Mouse (Mus musculus): ENCODE results near the gene Anks1b. TPM values are rescaled to one million over a fixed set of nuclear protein-coding genes. Genes with fewer than 3 reads are reported as not detected.

The Anks1b gene
- polyA plus RNA-seq, 2 experiments from 2014 or later, result 0.19 TPM; not detected in 1

DNA sequence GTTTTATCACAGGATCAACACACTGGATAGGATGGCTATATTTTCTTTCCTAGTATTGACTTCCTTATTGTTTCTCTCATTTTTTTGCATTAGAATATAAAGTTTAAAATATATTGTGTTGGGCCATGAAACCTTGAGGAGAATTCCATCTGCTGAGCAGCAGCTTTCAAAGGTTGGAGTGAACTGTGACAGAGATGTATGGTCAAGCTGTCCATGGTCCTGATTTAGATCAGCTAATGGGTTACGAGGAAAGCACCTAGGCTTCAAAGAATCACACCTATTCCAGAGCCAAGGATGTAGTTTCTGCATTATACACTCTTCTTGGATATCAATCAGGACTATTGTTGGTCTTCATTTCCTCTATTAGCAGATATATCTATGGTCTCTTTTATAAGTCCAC is 503.3 kb downstream of the Anks1b start:
- ATAC-seq, result no peak

- no peak for ATAC-seq
Observed at GRCm38 (mm10) chr10:90380062-90380461, 506.8 kb downstream of the Anks1b start.

DNA sequence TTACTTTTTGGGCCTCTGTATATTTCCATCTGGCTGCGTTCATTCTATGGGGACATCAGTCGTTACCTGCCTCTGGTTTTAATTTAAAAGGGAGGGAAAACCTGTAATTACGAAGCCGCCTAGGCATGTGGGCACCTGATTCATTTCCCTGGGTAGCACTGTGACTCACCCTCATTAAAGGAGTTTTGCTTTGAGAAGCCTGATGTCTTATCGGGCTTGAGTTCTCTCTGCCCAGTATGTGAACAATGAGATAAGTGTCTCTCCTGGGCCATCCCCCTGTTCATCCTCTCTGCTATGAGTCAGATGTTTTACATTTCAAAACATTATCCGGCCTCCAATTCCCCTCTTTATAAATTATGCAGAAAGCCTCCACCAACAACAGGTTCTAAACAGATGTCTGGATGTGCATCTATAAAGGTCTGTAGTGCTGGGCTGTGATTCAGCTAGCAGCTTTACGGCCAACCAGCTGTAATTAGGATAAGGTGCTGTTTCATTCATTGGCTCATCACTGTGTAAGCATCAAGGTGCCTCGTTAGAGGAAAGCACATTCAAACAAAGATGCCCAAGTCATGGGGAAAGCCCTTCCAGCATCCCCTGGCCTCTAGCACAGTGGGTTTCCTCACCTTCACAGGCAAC is 507.5 kb downstream of the Anks1b start:
- ATAC-seq, result no peak

GRCm38 (mm10) chr10:90400382-90400781 is 527.1 kb downstream of the Anks1b start:
- no peak for ATAC-seq

GRCm38 (mm10) chr10:90408484-90408883 is 535.2 kb downstream of the Anks1b start:
- ATAC-seq, result no peak

- no peak for ATAC-seq
Observed at GRCm38 (mm10) chr10:90431527-90431926, 558.2 kb downstream of the Anks1b start.

DNA sequence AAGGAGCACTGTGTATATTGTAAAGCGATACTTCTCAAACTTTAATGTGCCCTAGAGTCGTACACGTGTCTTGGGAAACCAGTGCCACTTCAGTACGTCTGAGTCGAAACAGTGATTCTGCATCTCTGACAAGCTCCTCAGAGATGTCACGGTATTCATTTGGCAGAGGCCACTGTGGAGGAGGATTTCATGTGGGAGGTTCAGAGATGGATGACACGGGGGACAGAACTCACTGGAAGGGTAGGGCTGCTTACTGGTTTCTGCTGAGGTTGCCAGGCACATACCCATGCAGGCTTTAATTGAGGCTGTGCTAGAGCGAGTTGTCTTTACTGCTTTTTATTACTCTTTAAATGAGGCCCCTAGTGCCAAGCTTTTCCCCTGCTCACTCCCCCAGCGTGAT is 558.7 kb downstream of the Anks1b start:
- ATAC-seq, result no peak

DNA sequence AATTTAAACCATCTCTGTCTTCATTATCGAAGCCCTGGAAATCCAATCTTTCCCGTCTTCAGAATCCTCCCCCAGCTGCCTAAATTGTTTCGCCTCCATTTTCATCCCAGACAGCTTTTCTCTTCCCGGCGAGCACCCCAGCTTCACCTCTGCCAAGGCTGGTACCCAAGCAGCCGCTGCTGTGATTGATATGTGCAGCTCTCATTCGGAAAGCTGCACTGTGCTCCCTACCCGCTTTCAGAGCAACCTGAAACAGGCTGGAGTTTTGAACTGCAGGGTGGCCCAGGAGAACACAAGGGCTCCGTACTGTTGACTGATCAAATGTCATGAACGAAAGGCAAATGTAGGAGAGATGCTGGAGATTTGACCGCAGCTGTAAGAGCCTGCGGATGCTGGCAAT is 559.2 kb downstream of the Anks1b start:
- no peak for ATAC-seq

GRCm38 (mm10) chr10:90441036-90441435 is 567.7 kb downstream of the Anks1b start:
- ATAC-seq, result no peak

- ATAC-seq, result no peak
Observed at GRCm38 (mm10) chr10:90441656-90442055, 568.3 kb downstream of the Anks1b start.

- ATAC-seq, result no peak
Observed at GRCm38 (mm10) chr10:90464906-90465305, 591.6 kb downstream of the Anks1b start.

GRCm38 (mm10) chr10:90465426-90465825 is 592.1 kb downstream of the Anks1b start:
- no peak for ATAC-seq

DNA sequence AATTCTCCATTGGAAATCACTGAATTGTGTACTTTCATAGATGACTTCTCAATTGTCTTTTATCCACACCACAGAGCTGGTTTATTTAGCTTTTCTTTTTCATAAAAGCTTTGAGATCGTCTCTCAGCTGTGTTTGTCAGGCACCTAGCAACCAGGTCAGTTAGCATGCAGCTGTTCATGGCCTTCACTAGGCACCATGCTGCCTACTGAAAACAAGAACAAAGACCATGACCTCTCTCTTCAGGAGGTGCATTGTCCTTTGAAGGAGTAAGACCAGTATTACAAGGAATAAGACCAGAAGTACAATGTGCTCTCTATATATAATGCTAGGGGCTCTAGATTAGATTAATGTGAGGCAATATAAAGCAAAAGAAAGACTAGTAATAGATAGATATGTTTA is 594.2 kb downstream of the Anks1b start:
- no peak for ATAC-seq

DNA sequence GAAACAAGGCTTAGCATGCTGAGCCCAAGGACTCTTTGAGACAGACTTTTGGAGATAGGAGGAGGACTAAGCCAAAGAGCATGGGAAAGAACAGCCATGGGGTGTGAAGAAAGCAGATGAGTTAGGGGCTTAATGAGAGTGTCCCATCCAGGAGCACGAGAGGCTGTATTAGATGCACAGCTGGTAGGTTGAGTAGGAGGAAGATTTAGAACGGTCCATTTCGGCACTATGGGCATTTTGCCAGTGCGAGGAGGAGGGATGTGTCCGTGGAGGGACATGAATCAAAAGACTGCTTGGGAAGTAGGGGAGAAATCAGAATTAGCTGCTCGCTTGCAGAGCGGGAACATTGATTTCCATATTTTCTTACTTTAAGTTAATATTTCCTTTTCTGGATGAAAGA is 620.1 kb downstream of the Anks1b start:
- no peak for ATAC-seq

- no peak for ATAC-seq
Observed at GRCm38 (mm10) chr10:90493996-90494642, 620.8 kb downstream of the Anks1b start.

- ATAC-seq, result no peak
Observed at GRCm38 (mm10) chr10:90494981-90495516, 621.7 kb downstream of the Anks1b start.

- no peak for ATAC-seq
Observed at GRCm38 (mm10) chr10:90507561-90507960, 634.3 kb downstream of the Anks1b start.

DNA sequence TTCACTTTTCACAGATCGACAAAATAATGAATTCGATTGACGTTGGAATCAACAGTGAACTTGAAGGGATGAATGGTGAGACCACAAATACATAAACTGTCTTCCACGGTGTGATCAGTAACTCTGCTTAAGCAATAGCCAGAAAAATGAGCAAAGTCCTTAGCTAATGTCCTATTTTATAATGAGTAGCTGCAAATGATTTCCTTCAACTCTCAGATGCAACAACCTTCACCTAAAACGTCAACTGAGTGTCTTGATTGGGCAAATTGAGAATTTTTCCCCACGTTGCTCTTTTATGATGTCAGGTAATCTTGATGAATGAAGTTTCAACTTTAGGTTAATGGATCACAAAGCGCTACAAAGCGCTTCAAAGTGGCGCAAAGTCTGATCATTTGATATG is 639.5 kb downstream of the Anks1b start:
- ATAC-seq, result no peak

- no peak for ATAC-seq
Observed at GRCm38 (mm10) chr10:90531813-90532212, 658.5 kb downstream of the Anks1b start.

GRCm38 (mm10) chr10:90535370-90535769 is 662.1 kb downstream of the Anks1b start:
- ATAC-seq, result no peak

- ATAC-seq, result no peak
Observed at GRCm38 (mm10) chr10:90546635-90547034, 673.3 kb downstream of the Anks1b start.

GRCm38 (mm10) chr10:90562906-90563305 is 689.6 kb downstream of the Anks1b start:
- ATAC-seq, result no peak

- ATAC-seq, result no peak
Observed at GRCm38 (mm10) chr10:90576191-90577098, 703.1 kb downstream of the Anks1b start.
